Mouse (Mus musculus) adrenal gland, adult 8-10 months (tissue): ENCODE data around the gene Asb11. TPM values are rescaled to one million over a fixed set of nuclear protein-coding genes. Genes with fewer than 3 reads are reported as not detected.

Experiments used
- DNase-seq: peaks from one replicate; pipeline ENCODE4 v3.0.0; 2022
- total RNA-seq, 4 experiments: library from RNA; stranded (reverse); gene quantifications; 2 replicates each; pipeline ENCODE4 v1.2.4; 2022

Asb11 gene
- total RNA-seq, 4 experiments from 2014 or later = 0.29 to 0.66 (median 0.33) TPM

DNA sequence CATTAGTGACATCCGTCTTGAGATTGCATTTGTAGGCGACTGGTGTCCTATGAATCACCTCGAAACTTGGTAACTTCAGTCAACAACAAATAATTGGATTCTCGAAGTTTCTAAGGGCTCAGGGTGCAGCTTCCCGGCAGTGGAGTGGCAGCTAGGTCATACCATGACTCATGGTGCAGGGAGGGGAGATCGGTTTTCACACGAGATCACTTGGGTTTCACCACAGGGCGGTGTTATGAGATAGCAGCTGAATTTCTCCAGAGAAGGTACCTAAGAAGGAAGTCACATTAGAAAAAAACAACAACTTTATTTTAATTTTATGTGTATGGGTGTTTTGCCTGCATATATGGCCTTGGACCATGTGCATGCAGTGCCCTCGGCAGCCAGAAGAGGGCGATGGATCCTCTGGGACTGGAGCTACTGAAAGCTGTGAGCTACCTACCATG, 9.3 kb downstream of the Asb11 start:
- no peak for DNase-seq

DNA sequence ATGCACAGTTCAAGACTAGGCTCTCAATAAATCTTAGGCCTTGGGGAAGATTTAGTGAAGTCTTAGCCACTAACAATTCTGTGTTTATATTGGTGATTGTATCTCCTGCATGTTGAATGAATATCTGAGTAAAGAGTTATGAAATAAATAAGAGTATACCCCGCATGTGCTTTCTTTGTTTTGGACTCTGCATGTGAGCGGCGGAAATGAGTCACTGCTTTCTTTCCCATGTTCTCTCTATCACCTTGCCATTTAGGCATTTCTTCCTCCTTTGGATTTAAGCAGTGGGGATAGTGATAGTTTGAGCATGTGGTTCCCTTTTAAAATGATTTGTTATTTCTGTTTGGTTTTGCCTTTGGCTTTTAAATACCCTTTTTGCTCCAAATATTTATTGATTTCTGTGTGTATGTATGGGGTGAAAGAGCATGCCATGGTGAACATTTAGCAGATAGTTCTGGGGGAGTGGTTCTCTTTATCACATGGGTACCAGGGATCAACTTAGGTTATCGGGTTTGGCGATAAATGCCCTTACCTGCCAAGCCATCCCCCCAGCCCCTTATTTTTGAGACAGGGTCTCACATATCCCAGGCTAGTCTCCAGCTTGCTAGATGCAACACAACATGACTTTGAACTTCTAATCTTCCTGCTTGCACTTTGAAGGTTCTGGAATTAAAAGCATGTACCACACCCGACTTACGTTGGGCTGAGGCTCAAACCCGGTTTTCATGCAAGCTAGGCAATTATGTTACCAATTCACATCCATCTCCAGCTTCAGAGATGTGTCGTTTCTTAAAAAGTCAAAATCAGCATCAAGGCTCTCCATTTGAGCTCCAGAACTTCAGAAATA, 10.3 kb downstream of the Asb11 start:
- DNase-seq = no peak

DNA sequence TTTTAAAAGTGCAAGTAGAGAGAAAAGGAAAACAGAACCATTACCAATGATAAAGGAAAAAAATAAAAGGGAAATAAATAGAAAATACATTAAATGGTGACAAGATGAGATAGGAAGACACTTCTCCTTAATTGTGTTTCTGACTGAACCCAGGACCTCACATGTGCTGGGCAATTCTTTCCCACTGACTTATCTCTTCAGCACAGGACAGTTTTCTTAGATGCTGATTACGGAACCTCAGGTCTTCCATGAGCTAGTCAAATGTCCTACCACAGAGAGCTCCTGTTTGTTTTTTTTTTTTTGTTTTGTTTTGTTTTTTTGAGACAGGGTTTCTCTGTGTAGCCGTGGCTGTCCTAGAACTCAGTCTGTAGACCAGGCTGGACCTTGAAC, 10.9 kb downstream of the Asb11 start:
- no peak for DNase-seq

DNA sequence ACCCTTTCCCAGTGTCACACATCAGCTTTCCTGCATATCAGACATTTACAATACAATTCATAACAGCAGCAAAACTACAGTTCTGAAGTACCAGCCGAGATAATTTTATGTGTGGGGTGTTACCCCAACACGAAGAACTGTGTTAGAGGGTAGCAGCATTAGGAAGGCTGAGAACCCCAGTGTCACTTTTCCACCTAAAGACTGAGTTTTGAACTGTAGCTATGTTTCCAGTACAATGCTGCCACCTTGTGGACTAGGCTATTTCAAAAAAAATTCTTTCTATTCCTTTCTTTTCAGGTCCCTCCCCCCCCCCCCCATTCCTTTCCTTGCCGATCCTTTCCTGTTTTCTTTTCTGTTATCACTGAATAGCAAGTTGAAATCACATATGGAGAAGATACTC, 12.4 kb downstream of the Asb11 start:
- no peak for DNase-seq

DNA sequence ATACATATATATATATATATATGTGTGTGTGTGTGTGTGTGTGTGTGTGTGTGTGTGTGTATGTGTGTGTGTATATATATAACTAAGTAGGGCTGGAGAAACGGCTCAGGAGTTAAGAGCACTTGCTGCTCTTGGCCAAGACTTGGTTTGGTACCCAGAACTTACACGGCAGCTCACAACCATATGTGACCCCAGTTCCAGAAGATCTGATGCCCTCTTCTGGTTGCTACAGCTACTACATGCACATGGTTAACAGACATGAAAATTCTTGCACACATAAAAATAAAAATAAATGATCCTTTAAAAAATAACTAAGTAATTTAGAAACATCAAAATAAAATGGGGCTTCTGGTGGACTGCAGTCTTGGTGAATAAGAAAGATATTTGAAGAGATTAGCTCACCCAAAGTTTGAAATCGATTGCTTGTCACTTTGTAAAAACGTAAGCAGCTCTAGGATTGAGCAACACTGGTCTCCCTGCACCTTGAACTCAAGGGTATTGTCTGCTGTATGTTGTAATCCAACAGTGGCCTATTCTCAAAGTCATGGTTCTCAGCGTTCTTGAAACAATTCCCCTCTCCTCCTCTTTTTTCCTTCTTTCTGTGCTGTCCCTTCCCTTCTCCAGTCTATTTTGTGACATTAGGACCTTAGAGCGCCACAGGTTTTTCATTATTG, 22.5 kb downstream of the Asb11 start:
- DNase-seq = no peak

DNA sequence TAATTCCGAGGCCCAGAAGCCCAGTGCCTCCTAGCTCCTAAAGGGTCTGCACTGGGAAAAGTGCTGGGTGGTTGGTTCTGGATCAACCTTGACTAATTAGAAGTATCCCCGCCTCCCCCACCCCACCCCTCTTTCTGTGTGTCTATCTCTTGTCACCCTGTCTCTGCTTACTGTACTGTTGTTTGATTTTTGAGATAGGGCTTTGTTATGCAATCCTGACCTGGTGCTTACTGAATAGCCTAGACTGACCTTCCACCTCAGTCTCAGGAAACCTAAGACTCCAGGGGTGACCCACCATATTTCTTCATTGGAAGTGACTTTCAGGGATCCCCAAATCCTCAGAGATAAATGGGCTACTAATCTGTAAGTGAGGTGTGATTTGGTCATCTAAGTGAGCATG, 65.5 kb downstream of the Asb11 start:
- no peak for DNase-seq

DNA sequence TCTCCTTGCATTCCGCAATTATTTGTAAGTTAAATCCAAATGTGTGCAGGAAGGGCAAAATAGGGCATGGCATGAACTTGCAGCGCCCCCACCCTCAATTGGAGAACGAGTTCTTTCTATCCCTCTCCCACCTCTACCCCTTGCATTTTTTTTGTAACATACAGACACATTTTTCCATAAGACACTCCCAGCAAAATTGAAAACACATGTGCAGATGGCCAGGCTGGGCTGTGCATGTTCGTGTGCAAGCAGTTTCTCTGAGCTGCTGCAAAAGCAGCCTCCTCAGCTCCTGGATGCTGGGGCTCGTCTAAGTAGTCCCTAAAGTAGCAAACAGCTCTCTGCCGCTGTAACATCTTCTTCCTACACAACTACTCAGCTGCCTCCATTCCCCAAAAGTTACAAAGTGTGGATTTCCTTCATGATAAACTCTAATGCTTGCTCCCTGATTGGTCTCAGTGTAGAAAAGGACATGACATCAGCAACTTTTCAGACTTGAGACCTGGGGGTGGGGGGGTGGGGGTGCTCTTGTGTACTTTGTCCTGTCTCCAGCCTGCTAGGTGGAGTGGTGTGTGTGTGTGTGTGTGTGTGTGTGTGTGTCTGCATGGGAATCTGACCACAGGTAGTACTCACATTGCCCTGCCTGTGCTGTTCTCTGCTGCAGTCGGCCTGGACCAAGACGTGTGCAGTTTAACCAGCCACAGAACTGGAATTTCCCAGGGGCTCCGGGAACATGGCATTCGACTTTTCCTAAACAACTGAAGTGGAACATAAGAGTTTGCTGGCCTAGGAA, 69.1 kb downstream of the Asb11 start, which contains the start of gene Asb9:
TSS of gene Asb9 (plus strand) at position 619 of the 790 bp plus-strand sequence.
- no peak for DNase-seq

DNA sequence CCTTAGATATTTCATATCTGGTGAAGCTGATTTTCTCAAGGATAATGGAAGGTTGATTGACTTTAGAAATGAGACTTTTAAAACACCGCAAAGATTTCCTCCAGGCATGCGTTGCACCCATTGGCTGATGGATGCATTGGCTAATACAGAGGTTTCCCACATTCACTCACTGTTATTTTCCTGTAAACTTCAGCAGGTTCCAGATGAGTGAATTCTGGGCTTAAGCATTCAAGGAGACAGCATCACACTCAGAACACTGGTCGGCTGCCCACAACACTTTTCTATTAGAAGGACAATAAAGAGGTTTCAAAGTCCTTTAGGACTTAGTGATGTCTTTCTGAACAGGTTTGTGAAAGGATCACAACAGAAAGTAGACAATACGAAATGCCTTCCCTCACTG, 70.3 kb downstream of the Asb11 start:
- DNase-seq = no peak

DNA sequence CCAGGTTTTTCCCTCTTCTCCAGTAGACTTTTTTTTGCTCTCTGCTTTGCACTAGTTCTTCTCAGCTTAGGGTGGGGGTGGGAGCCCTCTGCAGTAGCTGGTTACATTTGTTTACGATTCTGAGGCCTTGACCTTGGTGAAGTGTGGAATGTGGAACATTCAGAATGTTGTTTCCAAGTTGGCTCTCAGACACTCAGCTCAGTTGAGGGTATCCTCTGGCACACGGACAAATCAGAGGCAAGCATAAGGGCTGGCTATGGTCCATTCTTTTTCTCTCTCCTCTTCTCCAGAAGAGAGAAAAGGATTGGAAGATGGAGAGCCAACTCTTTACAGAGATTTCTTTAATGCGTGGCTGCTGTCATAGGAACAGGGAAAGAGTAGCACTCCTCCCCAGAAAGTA, 71.9 kb downstream of the Asb11 start:
- no peak for DNase-seq

Other genes starting within 250 kb of the Asb11 start
- gene Bmx, start 178.8 kb upstream of the Asb11 start, total RNA-seq = under 1 TPM; 0.10 to 0.56 (median 0.36) TPM
- 10 to 100 TPM in 1 of 4 experiments, 1 to 10 TPM in 3; 4.8 to 11.3 (median 6.8) TPM for gene Pir, start 167.6 kb upstream of the Asb11 start, total RNA-seq
- 10 to 100 TPM; 36.0 to 54.5 (median 44.3) TPM for gene Vegfd, start 63.6 kb upstream of the Asb11 start, total RNA-seq
- gene Piga, start 17.2 kb upstream of the Asb11 start, total RNA-seq = 10 to 100 TPM in 2 of 4 experiments, 1 to 10 TPM in 2; 7.0 to 13.9 (median 9.7) TPM
- under 1 TPM in 1 of 4 experiments, not detected in 3; 0.27 TPM for gene Asb9, start 69.3 kb downstream of the Asb11 start, total RNA-seq